Mouse (Mus musculus) right cerebral cortex, postnatal 10 days (tissue): ENCODE data around the gene Pi16.
A peak's percentile ranks its signal among the peaks of the same experiment; 100 is the strongest.

ENCODE experiments used
- DNase-seq, 2 experiments: peaks; one replicate each; pipeline ENCODE4 v3.0.0; 2021; ENCODE audit warnings: low spot score in 2 of 2

Pi16 gene

DNA sequence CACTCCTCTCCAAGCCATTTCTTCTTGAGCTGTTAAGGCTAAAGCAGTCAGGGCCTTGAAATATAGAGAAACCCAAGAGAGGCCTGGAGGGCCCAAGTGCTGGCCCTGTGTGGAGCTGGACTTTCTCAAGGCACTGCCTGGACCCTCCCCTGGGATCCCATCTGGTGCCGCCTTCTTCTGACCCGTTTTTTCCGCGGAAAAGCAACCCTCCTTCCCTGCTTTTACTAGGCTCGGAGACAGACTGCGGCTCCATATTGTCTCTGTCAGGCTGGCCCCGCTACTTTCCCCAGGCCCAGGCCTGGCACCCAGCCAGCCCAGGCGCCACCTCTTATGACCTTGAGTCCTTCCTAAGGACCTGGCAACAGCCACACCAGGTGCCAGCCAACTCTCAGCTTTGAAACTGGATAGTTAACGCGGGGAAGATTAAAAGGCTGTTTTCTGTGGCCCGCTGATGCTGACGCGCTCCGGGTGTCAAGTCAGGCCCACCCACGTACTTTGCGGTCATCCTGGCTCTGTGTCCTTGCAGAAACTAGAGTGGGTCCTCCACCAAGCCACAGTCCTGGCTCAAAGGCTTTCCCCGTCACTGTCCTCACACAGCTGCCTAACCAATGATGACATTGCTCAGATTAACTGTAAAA, 38.5 kb downstream of the Pi16 start:
- DNase-seq, result peak; percentile 69 to 70

DNA sequence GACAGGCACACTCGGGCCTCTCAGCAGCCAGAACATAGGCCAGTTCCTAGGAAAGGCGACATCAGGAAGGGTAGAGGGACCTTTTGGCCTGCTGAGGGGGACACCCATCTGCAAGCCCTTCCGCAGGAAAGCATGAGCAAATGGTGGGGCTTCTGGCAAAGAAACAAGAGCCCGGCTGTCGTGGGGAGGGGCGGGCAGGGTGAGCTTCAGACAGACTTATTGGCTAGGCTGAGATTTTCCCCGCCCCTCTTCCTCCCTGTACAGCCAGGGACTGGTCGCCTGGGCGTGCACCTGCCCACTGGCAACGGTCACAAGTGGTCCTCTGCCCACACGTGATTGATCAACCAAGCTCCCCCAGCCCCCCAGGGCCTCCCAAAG, 39.0 kb downstream of the Pi16 start:
- DNase-seq, result peak; percentile 83 to 88

- DNase-seq, result no peak
These were observed 39.4 kb downstream of the Pi16 start for GRCm38 (mm10) chr17:29356882-29357281.

- peak; percentile 62 to 71 for DNase-seq
These were observed 41.4 kb downstream of the Pi16 start for GRCm38 (mm10) chr17:29358928-29359327.

GRCm38 (mm10) chr17:29360761-29361221, 43.3 kb downstream of the Pi16 start, which contains the start of gene Fgd2:
TSS of gene Fgd2 (plus strand) at chr17:29360914.
- DNase-seq, result no peak

- DNase-seq, result peak in 1 of 2 experiments; percentile 56
These were observed 44.7 kb downstream of the Pi16 start for GRCm38 (mm10) chr17:29361982-29362691.

- DNase-seq, result no peak
These were observed 45.6 kb downstream of the Pi16 start for GRCm38 (mm10) chr17:29363109-29363508.

GRCm38 (mm10) chr17:29365105-29365621, 47.7 kb downstream of the Pi16 start:
- no peak for DNase-seq

DNA sequence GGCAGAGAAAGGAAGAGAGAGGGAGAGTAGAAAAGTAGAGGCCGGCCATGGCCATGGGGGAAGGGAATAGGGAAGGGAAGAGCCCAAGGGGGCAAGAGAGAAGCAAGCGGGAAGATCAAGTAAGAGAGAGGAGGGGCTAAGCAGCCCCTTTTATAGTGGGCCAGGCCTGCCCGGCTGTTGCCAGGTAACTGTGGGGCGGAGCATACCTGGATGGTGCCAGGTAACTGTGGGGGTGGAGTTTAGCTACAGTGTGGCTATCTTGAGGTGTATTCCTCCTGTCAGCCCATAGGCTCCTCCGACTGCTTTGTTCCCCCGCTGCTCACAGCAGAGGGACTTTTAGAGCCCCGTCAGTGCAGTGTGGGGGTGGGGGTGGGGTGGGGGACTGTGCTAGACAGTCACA, 51.2 kb downstream of the Pi16 start:
- DNase-seq, result no peak

DNA sequence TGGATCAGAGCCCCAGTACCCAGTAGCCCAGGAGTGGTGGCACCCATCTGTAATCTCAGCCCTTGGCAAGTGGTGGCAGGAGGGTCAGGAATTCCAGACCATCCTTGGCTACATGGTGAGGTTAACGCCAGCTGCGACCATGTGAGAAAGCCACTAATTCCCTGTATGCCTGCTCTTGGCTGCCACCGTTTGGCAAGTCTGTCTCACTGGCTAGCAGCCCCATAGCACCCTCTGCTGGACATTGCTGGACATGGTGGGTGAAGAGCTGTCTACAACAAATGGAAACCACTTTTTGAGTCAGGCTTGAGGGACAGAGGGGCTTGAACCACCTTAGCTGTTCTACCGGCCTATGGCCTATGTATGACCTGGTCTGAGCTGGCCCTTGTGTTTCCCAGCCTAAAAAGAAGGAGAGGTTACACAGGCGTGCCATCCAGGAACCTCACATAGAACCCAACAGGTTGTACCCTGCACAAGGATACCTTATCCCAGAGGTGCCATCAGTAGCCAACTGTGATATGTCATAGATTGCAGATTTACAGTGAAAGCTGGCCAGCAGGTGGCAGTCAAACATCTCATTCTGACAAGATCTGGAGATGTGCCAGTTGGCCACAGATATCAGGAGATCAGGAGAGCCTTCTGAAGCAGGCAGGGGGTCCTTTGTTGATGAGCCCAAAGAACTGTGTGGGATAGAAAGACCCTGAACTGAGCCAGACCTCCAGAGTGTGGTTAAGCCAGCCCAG, 53.7 kb downstream of the Pi16 start:
- DNase-seq, result peak; percentile 92 to 94

- no peak for DNase-seq
These were observed 58.4 kb downstream of the Pi16 start for GRCm38 (mm10) chr17:29375871-29376270.

DNA sequence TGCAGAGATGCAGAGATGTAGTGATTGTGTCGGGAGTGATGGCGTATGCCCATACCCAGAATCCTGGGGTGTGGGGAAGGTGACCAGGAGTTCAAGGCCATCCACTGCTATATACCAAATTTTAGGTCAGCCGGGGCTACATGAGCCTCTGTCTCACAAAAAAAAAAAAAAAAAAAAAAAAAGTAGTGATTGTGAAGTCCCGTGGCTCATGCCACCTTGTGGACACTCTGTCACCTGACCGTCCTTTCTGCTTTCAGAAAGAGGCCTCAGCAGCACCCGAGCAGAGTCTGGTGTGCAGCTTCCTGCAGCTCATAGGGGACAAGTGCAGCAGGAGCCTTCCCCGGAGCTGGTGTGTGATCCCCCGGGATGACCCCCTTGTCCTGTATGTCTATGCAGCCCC, 60.6 kb downstream of the Pi16 start:
- DNase-seq, result no peak
